Mouse (Mus musculus) intestine, embryonic 16.5 days (tissue): ENCODE results near the gene Gm20388. TPM values are rescaled to one million over a fixed set of nuclear protein-coding genes. Genes with fewer than 3 reads are reported as not detected.

ENCODE experiments used
- ATAC-seq: fragments of 200-750 bp; cut with Nextera tagmentation; 2 replicates; pipeline ENCODE4 v1.8.0; 2017; ENCODE audit warnings: moderate TSS enrichment, moderate library complexity
- H3K27ac ChIP-seq: fragments of 300-500 bp; sonication (generic); 2 replicates; pipeline ENCODE4 v1.5.1; 2014; ENCODE audit warnings: mild to moderate bottlenecking, low read length
- H3K27me3 ChIP-seq: fragments of 300-500 bp; sonication (generic); replicated peaks from 2 replicates; pipeline ENCODE4 v1.6.1; 2014; ENCODE audit warnings: low read length, control low read depth, mixed read lengths; ENCODE audit not compliant: control insufficient read depth, insufficient read depth
- H3K36me3 ChIP-seq: fragments of 300-500 bp; sonication (generic); 2 replicates; pipeline ENCODE4 v1.6.1; 2014; ENCODE audit warnings: low read length, control low read depth; ENCODE audit not compliant: control insufficient read depth, insufficient read depth
- H3K4me1 ChIP-seq: fragments of 300-500 bp; sonication (generic); 2 replicates; pipeline ENCODE4 v1.6.1; 2014; ENCODE audit warnings: low read length, control low read depth, mixed read lengths; ENCODE audit not compliant: control insufficient read depth, insufficient read depth
- H3K4me2 ChIP-seq: fragments of 300-500 bp; sonication (generic); 2 replicates; pipeline ENCODE4 v1.6.1; 2014; ENCODE audit warnings: low read depth, low read length, control low read depth
- H3K4me3 ChIP-seq: fragments of 300-500 bp; sonication (generic); 2 replicates; pipeline ENCODE4 v1.5.1; 2014; ENCODE audit warnings: mild to moderate bottlenecking, low read length
- H3K9ac ChIP-seq: fragments of 300-500 bp; sonication (generic); 2 replicates; pipeline ENCODE4 v1.6.1; 2014; ENCODE audit warnings: low read depth, low read length
- H3K9me3 ChIP-seq: fragments of 300-500 bp; sonication (generic); 2 replicates; pipeline ENCODE4 v1.6.1; 2016; ENCODE audit warnings: low read length, control low read depth; ENCODE audit not compliant: control insufficient read depth
- WGBS: fragments of 180-500 bp; shearing (Covaris S2); extraction: QIAGEN DNeasy Blood & Tissue Kit; methylation state at CpG from one replicate; pipeline ENCODE4 v1.1.7; 2014; 5-methylcytosine and 5-hydroxymethylcytosine counted together
- polyA plus RNA-seq: library from polyadenylated mRNA; unstranded; fragments of >200 nt; fragmentation: Nextera tagmentation; extraction: Ambion mirVana; gene quantifications from 2 replicates; pipeline ENCODE4 v1.2.1, GENCODE M21; 2015

Gene Gm20388
- polyA plus RNA-seq, 1 experiment from 2014 or later, result 5.8 TPM

DNA sequence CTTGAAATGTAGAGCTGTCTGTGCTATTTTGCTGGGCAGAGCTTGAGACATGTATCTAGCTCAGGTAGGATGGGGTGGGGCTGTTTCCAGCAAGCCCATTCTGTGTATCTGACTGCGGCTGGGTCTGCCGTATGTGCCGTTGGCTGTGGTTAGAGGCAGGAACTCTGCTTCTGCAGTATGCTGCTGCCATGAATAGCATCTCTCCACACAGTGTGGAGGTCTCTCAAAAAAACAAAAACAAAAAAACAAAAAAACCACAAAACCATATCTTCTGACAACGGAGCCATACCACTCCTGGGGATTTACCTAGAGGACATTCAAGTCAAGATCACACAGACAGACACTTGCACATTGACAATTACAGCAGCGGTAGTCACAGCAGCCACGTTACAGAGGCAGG lies 4407.2 kb downstream of the Gm20388 start:
- peaks cover 8% of the 10 kb centered on the region; the same call in 1 of the 2 replicates for H3K4me1 ChIP-seq
- WGBS, result 89% methylated on average over 6 of the region's 6 CpGs
- H3K9me3 ChIP-seq, result no peaks in the 10 kb centered on the region
- no peak overlapping the region for H3K9ac ChIP-seq
- no peak overlapping the region for H3K27ac ChIP-seq
- H3K36me3 ChIP-seq, result no peaks in the 10 kb centered on the region; the same call in 1 of the 2 replicates
- no peak overlapping the region for H3K4me2 ChIP-seq
- no peak overlapping the region for H3K4me3 ChIP-seq
- H3K27me3 ChIP-seq, result no peaks in the 10 kb centered on the region
- no peak for ATAC-seq

DNA sequence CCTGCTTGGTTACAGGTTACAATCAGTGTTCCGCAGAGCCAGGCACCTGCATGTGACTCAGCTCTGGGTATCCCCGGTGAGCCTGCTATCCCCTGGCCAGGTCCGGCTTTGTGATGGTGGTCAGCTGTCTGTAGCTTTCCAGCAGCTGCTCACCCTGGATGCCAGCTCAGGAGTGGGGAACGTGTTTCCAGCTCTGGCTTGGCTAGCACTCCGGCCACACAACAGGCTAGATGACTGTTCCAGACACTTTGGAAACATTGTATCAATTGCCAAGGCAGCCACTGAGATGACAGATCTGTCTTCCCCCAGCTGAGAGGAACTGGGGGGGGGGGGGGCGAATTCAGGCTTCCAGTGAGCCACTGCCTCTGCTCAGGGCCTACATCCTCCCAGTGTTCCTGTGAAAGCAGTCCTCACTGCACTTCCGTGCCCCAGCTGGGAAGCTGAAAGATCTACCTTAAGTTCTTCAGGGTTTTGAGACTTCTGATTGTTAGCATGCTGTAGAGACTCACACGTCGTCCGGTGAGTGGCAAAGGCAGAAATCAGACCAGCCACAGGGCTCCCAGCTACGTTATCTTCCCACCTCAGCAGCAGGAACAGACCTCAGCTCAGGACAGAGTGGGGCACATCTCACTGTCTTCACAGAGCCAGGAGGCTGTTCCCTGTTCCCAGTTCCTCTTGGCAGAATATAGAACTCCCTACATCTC lies 4408.1 kb downstream of the Gm20388 start:
- Histone ChIP-seq H3K4me2 (no peak overlapping the region), H3K27ac (no peak overlapping the region), H3K36me3 (peaks cover 3% of the 10 kb centered on the region; the same call in 1 of the 2 replicates), H3K4me3 (no peak overlapping the region), H3K9me3 (no peaks in the 10 kb centered on the region), H3K27me3 (no peaks in the 10 kb centered on the region), H3K4me1 (peaks cover 8% of the 10 kb centered on the region; the same call in 1 of the 2 replicates), H3K9ac (no peak overlapping the region)
- no peak for ATAC-seq
- 73% methylated on average over 11 of the region's 11 CpGs for WGBS

DNA sequence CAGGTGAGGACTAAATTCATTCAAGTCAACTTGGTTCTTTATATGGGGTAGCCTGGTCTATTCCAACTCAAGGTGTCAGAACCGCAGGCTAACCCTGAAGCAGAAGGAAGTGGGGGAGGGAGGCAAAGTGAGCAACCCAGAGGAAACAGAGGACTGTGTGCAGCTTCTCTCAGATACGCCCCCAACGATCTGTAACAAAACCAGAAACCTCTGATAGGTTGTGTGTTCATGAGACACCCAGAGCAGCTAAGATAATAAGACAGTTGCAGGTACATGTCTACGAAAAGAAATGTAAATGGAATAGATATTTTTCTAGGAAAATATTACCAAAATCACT lies 4408.6 kb downstream of the Gm20388 start:
- Histone ChIP-seq H3K9ac (no peak overlapping the region), H3K4me3 (no peak overlapping the region), H3K36me3 (peaks cover 7% of the 10 kb centered on the region; the same call in 1 of the 2 replicates), H3K9me3 (no peaks in the 10 kb centered on the region), H3K27me3 (no peaks in the 10 kb centered on the region), H3K4me1 (peaks cover 8% of the 10 kb centered on the region; the same call in 1 of the 2 replicates), H3K4me2 (no peak overlapping the region), H3K27ac (no peak overlapping the region)
- WGBS, result 84% methylated on average over 4 of the region's 4 CpGs
- ATAC-seq, result no peak

DNA sequence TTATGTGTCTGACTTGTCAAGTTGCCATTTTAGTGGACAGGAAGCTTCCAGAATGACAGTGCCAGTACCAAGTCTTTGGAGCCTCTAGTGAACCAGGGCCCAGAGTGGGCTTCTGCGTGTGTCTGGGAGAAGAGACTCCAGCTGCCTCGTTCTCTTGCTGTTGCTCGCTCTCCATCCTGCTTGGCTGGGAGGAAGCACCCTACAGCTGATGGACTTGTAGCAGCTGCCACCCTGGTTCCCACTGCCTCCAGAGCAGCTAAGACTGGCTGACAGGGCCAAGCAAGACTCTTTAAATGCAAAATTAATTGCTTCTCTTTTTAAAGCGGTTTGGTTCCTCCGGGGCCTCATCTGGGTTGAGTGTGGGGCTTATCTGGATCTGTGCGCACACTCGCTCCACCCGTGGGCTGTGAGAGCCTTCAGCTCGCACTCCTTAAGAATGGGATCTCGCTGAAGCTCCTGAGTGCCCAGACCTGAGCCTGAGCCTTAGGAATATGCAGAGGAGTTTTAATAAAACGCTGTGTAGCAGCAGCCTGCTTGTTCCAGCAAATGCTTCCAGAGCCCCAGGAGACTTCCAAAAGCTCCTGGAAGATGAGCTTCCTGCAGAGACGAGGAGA lies 4410.7 kb downstream of the Gm20388 start:
- Histone ChIP-seq H3K9me3 (no peaks in the 10 kb centered on the region), H3K4me3 (no peak overlapping the region), H3K9ac (no peak overlapping the region), H3K4me2 (no peak overlapping the region), H3K36me3 (peaks cover 7% of the 10 kb centered on the region; the same call in 1 of the 2 replicates), H3K27me3 (no peaks in the 10 kb centered on the region), H3K27ac (no peak overlapping the region), H3K4me1 (0 out of 2 replicates have a peak, but pooled peaks cover 7% of the 10 kb centered on the region)
- no peak for ATAC-seq
- WGBS, result 52% methylated on average over 12 of the region's 12 CpGs

DNA sequence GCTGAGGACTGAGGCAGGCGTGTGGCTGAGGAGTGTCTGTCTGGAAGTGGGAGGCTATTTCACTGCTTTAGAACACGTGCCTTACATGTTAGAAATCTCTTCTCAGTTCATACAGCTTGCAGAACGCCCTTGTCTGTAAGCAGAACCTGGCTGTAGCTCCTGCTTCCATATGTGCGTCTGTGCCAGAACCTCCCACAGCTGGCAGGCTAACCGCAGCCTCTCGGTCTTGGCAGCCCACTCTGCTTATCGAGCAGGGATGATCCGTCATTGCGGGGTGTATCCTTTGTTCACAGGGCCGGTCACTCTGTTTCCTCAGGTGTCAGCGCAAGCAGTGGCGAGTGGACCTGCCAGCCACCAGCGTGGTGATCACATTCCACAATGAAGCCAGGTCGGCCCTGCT lies 4412.7 kb downstream of the Gm20388 start:
- H3K9me3 ChIP-seq, result no peaks in the 10 kb centered on the region
- H3K4me1 ChIP-seq, result 0 out of 2 replicates have a peak, but pooled peaks cover 3% of the 10 kb centered on the region
- ATAC-seq, result no peak
- WGBS, result 84% methylated on average over 14 of the region's 14 CpGs
- no peak overlapping the region for H3K4me2 ChIP-seq
- H3K9ac ChIP-seq, result no peak overlapping the region
- H3K27ac ChIP-seq, result no peak overlapping the region
- H3K36me3 ChIP-seq, result peaks cover 7% of the 10 kb centered on the region; the same call in 1 of the 2 replicates
- H3K27me3 ChIP-seq, result no peaks in the 10 kb centered on the region
- no peak overlapping the region for H3K4me3 ChIP-seq

DNA sequence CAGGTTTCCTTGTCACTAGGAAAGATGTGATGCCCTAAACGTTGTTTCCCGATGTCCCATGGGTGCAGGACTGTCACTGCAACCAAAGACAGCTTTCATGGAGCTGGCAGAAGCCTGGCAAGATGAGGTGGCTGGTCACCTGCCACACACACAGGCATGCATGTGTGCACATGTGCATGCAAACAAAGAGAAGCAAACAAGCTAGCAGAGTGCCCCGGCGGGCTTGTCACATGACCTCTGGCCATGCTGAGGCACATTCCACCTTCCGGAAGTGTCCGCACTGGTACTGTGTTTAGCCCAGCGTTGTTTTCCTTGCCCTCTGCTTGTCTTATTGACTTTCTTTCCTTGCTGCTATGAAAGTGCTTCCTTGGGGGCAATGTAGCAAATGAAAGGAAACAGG lies 4417.6 kb downstream of the Gm20388 start:
- no peak overlapping the region for H3K9ac ChIP-seq
- no peak overlapping the region for H3K4me2 ChIP-seq
- no peaks in the 10 kb centered on the region for H3K27me3 ChIP-seq
- no peak overlapping the region for H3K4me3 ChIP-seq
- 76% methylated on average over 7 of the region's 7 CpGs for WGBS
- no peak for ATAC-seq
- H3K27ac ChIP-seq, result no peak overlapping the region
- peaks cover 7% of the 10 kb centered on the region; the same call in 1 of the 2 replicates for H3K36me3 ChIP-seq
- H3K9me3 ChIP-seq, result no peaks in the 10 kb centered on the region
- H3K4me1 ChIP-seq, result no peaks in the 10 kb centered on the region

DNA sequence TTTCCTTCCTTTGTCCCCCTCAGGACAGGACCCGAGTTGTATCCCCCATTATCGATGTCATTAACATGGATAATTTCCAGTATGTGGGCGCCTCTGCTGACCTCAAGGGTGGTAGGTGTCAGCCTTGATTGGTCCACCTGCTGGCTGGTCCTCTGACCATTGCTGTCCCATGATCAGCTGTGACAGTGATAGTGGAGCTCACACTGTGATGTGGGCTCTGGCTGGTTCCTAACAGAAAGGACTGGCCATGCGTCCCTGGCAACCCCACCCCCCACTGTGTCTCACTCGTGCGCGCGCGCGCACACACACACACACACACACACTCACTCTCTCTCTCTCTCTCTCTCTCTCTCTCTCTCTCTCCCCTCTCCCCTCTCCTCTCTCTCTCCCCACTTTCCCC lies 4419.0 kb downstream of the Gm20388 start:
- Histone ChIP-seq H3K4me2 (no peak overlapping the region), H3K9me3 (no peaks in the 10 kb centered on the region), H3K36me3 (peaks cover 5% of the 10 kb centered on the region; the same call in 1 of the 2 replicates), H3K27me3 (no peaks in the 10 kb centered on the region), H3K27ac (no peak overlapping the region), H3K4me3 (no peak overlapping the region), H3K4me1 (no peaks in the 10 kb centered on the region), H3K9ac (no peak overlapping the region)
- no peak for ATAC-seq
- WGBS, result 79% methylated on average over 10 of the region's 10 CpGs

DNA sequence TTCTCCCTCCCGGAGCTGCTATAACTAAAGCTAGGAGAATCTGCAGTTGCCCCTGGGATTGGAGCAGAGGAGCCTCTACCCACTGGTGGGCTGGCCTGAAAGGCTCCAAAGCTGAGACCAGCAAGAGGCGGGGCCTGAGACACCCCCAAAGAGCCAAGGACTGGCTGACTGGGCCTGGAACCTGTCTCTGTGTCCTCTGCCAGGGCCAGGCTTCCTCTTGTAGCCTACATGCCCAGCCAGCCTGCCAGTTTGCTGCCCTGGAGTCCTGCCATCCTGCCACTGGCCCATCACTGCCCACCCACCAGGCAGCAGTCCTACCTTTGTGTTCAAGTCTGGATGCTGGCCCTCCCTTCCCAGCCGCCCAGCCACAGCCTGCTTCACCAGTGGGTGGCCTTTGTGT lies 4419.8 kb downstream of the Gm20388 start:
- whole genome bisulfite sequencing, result 73% methylated on average over 2 of the region's 3 CpGs
- Histone ChIP-seq H3K4me2 (no peak overlapping the region), H3K9ac (no peak overlapping the region), H3K27ac (no peak overlapping the region), H3K9me3 (no peaks in the 10 kb centered on the region), H3K4me3 (no peak overlapping the region), H3K36me3 (peaks cover 6% of the 10 kb centered on the region; the same call in 1 of the 2 replicates), H3K27me3 (no peaks in the 10 kb centered on the region), H3K4me1 (no peaks in the 10 kb centered on the region)
- no peak for ATAC-seq

DNA sequence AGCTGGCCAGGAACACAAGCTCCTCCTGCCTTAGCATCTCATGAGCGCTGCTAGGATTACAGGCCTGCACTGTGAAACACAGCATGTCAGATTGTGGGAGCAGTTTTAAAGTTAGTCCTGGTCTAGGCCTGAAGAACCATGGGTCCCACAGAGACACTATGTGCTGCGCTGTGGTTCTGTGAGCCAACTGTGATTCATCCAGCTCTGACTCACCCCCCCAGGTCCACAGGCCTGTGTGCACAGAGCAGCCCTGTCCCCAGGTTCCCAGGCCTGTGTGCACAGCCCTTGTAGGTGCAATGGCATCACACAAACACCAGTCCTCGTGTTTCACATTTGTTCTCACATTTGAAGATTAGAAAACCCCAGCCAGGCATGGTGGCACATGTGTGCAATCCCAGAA lies 4420.5 kb downstream of the Gm20388 start:
- no peaks in the 10 kb centered on the region for H3K27me3 ChIP-seq
- H3K4me3 ChIP-seq, result no peak overlapping the region
- H3K4me1 ChIP-seq, result no peaks in the 10 kb centered on the region
- H3K36me3 ChIP-seq, result peaks cover 6% of the 10 kb centered on the region; the same call in 1 of the 2 replicates
- H3K9me3 ChIP-seq, result no peaks in the 10 kb centered on the region
- no peak overlapping the region for H3K9ac ChIP-seq
- no peak overlapping the region for H3K27ac ChIP-seq
- 88% methylated on average over 3 of the region's 3 CpGs for WGBS
- no peak for ATAC-seq
- H3K4me2 ChIP-seq, result no peak overlapping the region
